Mouse (Mus musculus) spleen, adult 2 months (tissue): ENCODE data around the gene Pard3.

Source experiments
- CTCF ChIP-seq: fragments of 200-500 bp; IDR thresholded peaks from 2 replicates; pipeline ENCODE4 v1.5.1; 2011; ENCODE audit warnings: mild to moderate bottlenecking, inconsistent platforms; ENCODE audit not compliant: insufficient read depth, insufficient read length, insufficient replicate concordance; ENCODE audit errors: extremely low read depth
- POLR2A ChIP-seq: fragments of 200-500 bp; IDR thresholded peaks from 2 replicates; pipeline ENCODE4 v1.6.1; 2011; ENCODE audit warnings: low read depth, low read length, inconsistent platforms

GRCm38 (mm10) chr8:127088372-127088771 is 24.7 kb downstream of the Pard3 start:
- TF ChIP-seq POLR2A (no peak), CTCF (no peak)
